Mouse (Mus musculus): ENCODE results near the gene Col8a1. TPM values are rescaled to one million over a fixed set of nuclear protein-coding genes. Genes with fewer than 3 reads are reported as not detected.

Gene Col8a1
- polyA plus RNA-seq, 1 experiment from 2014 or later, result 1.1 TPM

DNA sequence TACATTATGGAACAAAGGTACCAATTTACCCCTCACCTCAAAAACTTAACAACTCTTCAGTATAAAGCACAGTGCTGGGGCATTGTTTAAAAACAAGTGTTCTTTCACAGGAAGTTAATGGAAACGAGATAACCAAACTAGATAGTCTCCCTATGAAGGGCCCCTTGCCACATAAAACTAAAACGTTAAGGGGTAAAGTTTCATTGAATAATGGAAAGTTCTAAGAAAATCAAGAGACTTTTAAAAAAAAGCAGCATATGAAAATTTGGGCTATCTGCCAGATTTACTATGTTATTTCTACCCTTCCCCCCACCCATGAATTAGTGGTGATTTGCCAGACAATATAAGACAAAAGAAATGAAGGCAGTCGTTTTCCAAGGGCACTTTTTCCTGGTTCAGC, 169.3 kb downstream of the Col8a1 start:
- Histone ChIP-seq H3K4me2 (no peak overlapping the region), H3K27me3 (ENCODE audit: control insufficient read depth, insufficient read depth, low read length) (no peaks in the 10 kb centered on the region), H3K27ac (ENCODE audit: low read depth, low read length) (no peak overlapping the region), H3K9me3 (ENCODE audit: control insufficient read depth, low read length) (no peaks in the 10 kb centered on the region), H3K4me3 (ENCODE audit: low read depth, low read length) (no peak overlapping the region), H3K9ac (ENCODE audit: low read length) (no peak overlapping the region), H3K36me3 (ENCODE audit: control insufficient read depth, insufficient read depth, low read length) (no peaks in the 10 kb centered on the region), H3K4me1 (ENCODE audit: control insufficient read depth, insufficient read depth, low read length) (no peaks in the 10 kb centered on the region)
- DNase-seq (ENCODE audit: low spot score, missing footprints) (no peak), ATAC-seq (ENCODE audit: low FRiP score) (no peak)
- 79% methylated on average over 3 of the region's 3 CpGs for WGBS

DNA sequence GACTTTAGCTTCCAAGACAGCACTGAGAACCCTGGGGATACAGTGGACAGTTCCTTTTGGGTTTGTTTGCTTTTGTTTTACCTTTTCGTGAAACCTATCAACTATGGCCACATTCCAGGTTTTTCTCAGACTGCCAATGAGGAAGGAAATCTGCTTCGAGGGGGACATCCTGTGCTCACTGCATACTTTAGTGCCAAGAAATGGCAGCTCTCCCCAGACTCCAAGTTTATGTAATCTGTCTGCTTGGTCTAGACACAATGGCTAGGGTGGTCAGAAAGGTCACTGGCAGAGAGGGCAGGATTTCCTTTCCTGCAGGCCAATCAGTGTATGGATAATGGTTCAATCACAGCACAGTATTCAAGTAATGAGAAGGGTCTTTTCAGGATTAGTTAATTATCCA, 172.5 kb downstream of the Col8a1 start:
- no peak overlapping the region for H3K4me3 ChIP-seq (ENCODE audit: low read depth, low read length)
- no peaks in the 10 kb centered on the region for H3K36me3 ChIP-seq (ENCODE audit: control insufficient read depth, insufficient read depth, low read length)
- H3K4me2 ChIP-seq, result no peak overlapping the region
- WGBS, result 82% methylated on average over 2 of the region's 2 CpGs
- ATAC-seq (ENCODE audit: low FRiP score), result no peak
- no peak overlapping the region for H3K9ac ChIP-seq (ENCODE audit: low read length)
- no peaks in the 10 kb centered on the region for H3K9me3 ChIP-seq (ENCODE audit: control insufficient read depth, low read length)
- no peaks in the 10 kb centered on the region for H3K27me3 ChIP-seq (ENCODE audit: control insufficient read depth, insufficient read depth, low read length)
- no peak overlapping the region for H3K27ac ChIP-seq (ENCODE audit: low read depth, low read length)
- DNase-seq (ENCODE audit: low spot score, missing footprints), result no peak
- no peaks in the 10 kb centered on the region for H3K4me1 ChIP-seq (ENCODE audit: control insufficient read depth, insufficient read depth, low read length)

GRCm38 (mm10) chr16:57580041-57580440, 174.5 kb downstream of the Col8a1 start:
- H3K27me3 ChIP-seq (ENCODE audit: control insufficient read depth, insufficient read depth, low read length), result no peaks in the 10 kb centered on the region
- H3K4me1 ChIP-seq (ENCODE audit: control insufficient read depth, insufficient read depth, low read length), result no peaks in the 10 kb centered on the region
- H3K36me3 ChIP-seq (ENCODE audit: control insufficient read depth, insufficient read depth, low read length), result no peaks in the 10 kb centered on the region
- ATAC-seq (ENCODE audit: low FRiP score) (no peak), DNase-seq (ENCODE audit: low spot score, missing footprints) (no peak)
- no peak overlapping the region for H3K27ac ChIP-seq (ENCODE audit: low read depth, low read length)
- no peak overlapping the region for H3K4me2 ChIP-seq
- no peak overlapping the region for H3K9ac ChIP-seq (ENCODE audit: low read length)
- H3K4me3 ChIP-seq (ENCODE audit: low read depth, low read length), result no peak overlapping the region
- H3K9me3 ChIP-seq (ENCODE audit: control insufficient read depth, low read length), result no peaks in the 10 kb centered on the region
- WGBS, result 76% methylated on average over 7 of the region's 7 CpGs

- no peak overlapping the region for H3K4me3 ChIP-seq (ENCODE audit: low read depth, low read length)
- no peak overlapping the region for H3K4me2 ChIP-seq
- WGBS, result 76% methylated on average over 1 of the region's 1 CpGs
- H3K9me3 ChIP-seq (ENCODE audit: control insufficient read depth, low read length), result no peaks in the 10 kb centered on the region
- DNase-seq (ENCODE audit: low spot score, missing footprints) (no peak), ATAC-seq (ENCODE audit: low FRiP score) (no peak)
- no peak overlapping the region for H3K27ac ChIP-seq (ENCODE audit: low read depth, low read length)
- no peak overlapping the region for H3K9ac ChIP-seq (ENCODE audit: low read length)
- H3K36me3 ChIP-seq (ENCODE audit: control insufficient read depth, insufficient read depth, low read length), result no peaks in the 10 kb centered on the region
- no peaks in the 10 kb centered on the region for H3K4me1 ChIP-seq (ENCODE audit: control insufficient read depth, insufficient read depth, low read length)
- H3K27me3 ChIP-seq (ENCODE audit: control insufficient read depth, insufficient read depth, low read length), result no peaks in the 10 kb centered on the region
Observed at GRCm38 (mm10) chr16:57577519-57577918, 177.0 kb downstream of the Col8a1 start.

GRCm38 (mm10) chr16:57575764-57576388, 178.7 kb downstream of the Col8a1 start:
- 91% methylated on average over 1 of the region's 1 CpGs for WGBS
- Histone ChIP-seq H3K36me3 (ENCODE audit: control insufficient read depth, insufficient read depth, low read length) (no peaks in the 10 kb centered on the region), H3K9me3 (ENCODE audit: control insufficient read depth, low read length) (no peaks in the 10 kb centered on the region), H3K4me3 (ENCODE audit: low read depth, low read length) (no peak overlapping the region), H3K27me3 (ENCODE audit: control insufficient read depth, insufficient read depth, low read length) (no peaks in the 10 kb centered on the region), H3K9ac (ENCODE audit: low read length) (no peak overlapping the region), H3K27ac (ENCODE audit: low read depth, low read length) (no peak overlapping the region), H3K4me1 (ENCODE audit: control insufficient read depth, insufficient read depth, low read length) (no peaks in the 10 kb centered on the region), H3K4me2 (no peak overlapping the region)
- ATAC-seq (ENCODE audit: low FRiP score), result no peak
- no peak for DNase-seq (ENCODE audit: low spot score, missing footprints)

Other genes with a start within 250 kb of the Col8a1 start
- gene Cmss1, start 147.9 kb downstream of the Col8a1 start, polyA plus RNA-seq (2014; fragmentation: Nextera tagmentation; extraction: Ambion mirVana), result 54.8 and 56.3 TPM in 2 replicates

All from midbrain, embryonic 11.5 days (tissue).